Mouse (Mus musculus): ENCODE data around the gene Nfix. TPM values are rescaled to one million over a fixed set of nuclear protein-coding genes. Genes with fewer than 3 reads are reported as not detected.
A peak's percentile ranks its signal among the peaks of the same experiment; 100 is the strongest.

Nfix gene
- polyA plus RNA-seq, 1 experiment, result 65.7 TPM

GRCm38 (mm10) chr8:84760405-84760805, 39.7 kb downstream of the Nfix start:
- H3ac ChIP-seq (ENCODE audit: control insufficient read depth, insufficient read length), result no peak overlapping the region
- peak overlapping the region; percentile 4 for H3K4me2 ChIP-seq (ENCODE audit: low read depth)
- H3K4me3 ChIP-seq, result no peak overlapping the region
- no peaks in the 10 kb centered on the region for H3K27me3 ChIP-seq (ENCODE audit: control insufficient read depth, insufficient read depth, insufficient read length)
- H3K79me2 ChIP-seq (ENCODE audit: control insufficient read depth, insufficient read depth), result peaks cover 50% of the 10 kb centered on the region
- no peak for TF ChIP-seq MYOG (IDR thresholded peaks at IDR 0.05; ENCODE audit: control insufficient read depth in 1 of 3, insufficient read depth in 1 of 3, insufficient read length in 2 of 3, low read depth in 2 of 3)
- H3K36me3 ChIP-seq (ENCODE audit: control insufficient read depth, insufficient read depth), result peaks cover 6% of the 10 kb centered on the region

- Histone ChIP-seq H3K4me2 (ENCODE audit: low read depth) (no peak overlapping the region), H3K79me2 (ENCODE audit: control insufficient read depth, insufficient read depth) (peaks cover 51% of the 10 kb centered on the region), H3K36me3 (ENCODE audit: control insufficient read depth, insufficient read depth) (peaks cover 8% of the 10 kb centered on the region), H3K27me3 (ENCODE audit: control insufficient read depth, insufficient read depth, insufficient read length) (no peaks in the 10 kb centered on the region), H3K4me3 (no peak overlapping the region), H3ac (ENCODE audit: control insufficient read depth, insufficient read length) (no peak overlapping the region)
- TF ChIP-seq MYOG (IDR thresholded peaks at IDR 0.05; ENCODE audit: control insufficient read depth in 1 of 3, insufficient read depth in 1 of 3, insufficient read length in 2 of 3, low read depth in 2 of 3) (peak in 1 of 3 experiments; percentile 62), MYOD1 (IDR thresholded peaks at IDR 0.05; ENCODE audit: control insufficient read depth in 1 of 3, insufficient read length in 2 of 3, low read depth in 2 of 3) (peak in 2 of 3 experiments; percentile 69 to 70), POLR2AphosphoS2 (IDR thresholded peaks at IDR 0.05; ENCODE audit: insufficient read length, low read depth) (no peak)
Observed at GRCm38 (mm10) chr8:84759718-84760117, 40.4 kb downstream of the Nfix start.

GRCm38 (mm10) chr8:84759126-84759525, 41.0 kb downstream of the Nfix start:
- Histone ChIP-seq H3K79me2 (ENCODE audit: control insufficient read depth, insufficient read depth) (peaks cover 52% of the 10 kb centered on the region), H3K36me3 (ENCODE audit: control insufficient read depth, insufficient read depth) (peaks cover 8% of the 10 kb centered on the region), H3K27me3 (ENCODE audit: control insufficient read depth, insufficient read depth, insufficient read length) (no peaks in the 10 kb centered on the region), H3K4me2 (ENCODE audit: low read depth) (no peak overlapping the region), H3ac (ENCODE audit: control insufficient read depth, insufficient read length) (no peak overlapping the region), H3K4me3 (no peak overlapping the region)
- no peak for TF ChIP-seq MYOD1 (IDR thresholded peaks at IDR 0.05; ENCODE audit: control insufficient read depth in 1 of 3, insufficient read length in 2 of 3, low read depth in 2 of 3)
- no peak for TF ChIP-seq MYOG (IDR thresholded peaks at IDR 0.05; ENCODE audit: control insufficient read depth in 1 of 3, insufficient read depth in 1 of 3, insufficient read length in 2 of 3, low read depth in 2 of 3)
- no peak for TF ChIP-seq E2F4 (IDR thresholded peaks at IDR 0.05; ENCODE audit: insufficient read depth)
- no peak for TF ChIP-seq POLR2A (IDR thresholded peaks at IDR 0.05; ENCODE audit: insufficient read length, low read depth)
- TF ChIP-seq POLR2AphosphoS2 (IDR thresholded peaks at IDR 0.05; ENCODE audit: insufficient read length, low read depth), result no peak
- no peak for TF ChIP-seq SRF (IDR thresholded peaks at IDR 0.05; ENCODE audit: control insufficient read depth, insufficient read length, low read depth)

- Histone ChIP-seq H3K79me2 (ENCODE audit: control insufficient read depth, insufficient read depth) (peaks cover 48% of the 10 kb centered on the region), H3K36me3 (ENCODE audit: control insufficient read depth, insufficient read depth) (peaks cover 8% of the 10 kb centered on the region), H3K4me3 (no peak overlapping the region), H3ac (ENCODE audit: control insufficient read depth, insufficient read length) (no peak overlapping the region), H3K27me3 (ENCODE audit: control insufficient read depth, insufficient read depth, insufficient read length) (no peaks in the 10 kb centered on the region), H3K4me2 (ENCODE audit: low read depth) (no peak overlapping the region)
- TF ChIP-seq TCF12 (IDR thresholded peaks at IDR 0.05; ENCODE audit: insufficient read depth, poor library complexity, severe bottlenecking) (no peak), POLR2AphosphoS2 (IDR thresholded peaks at IDR 0.05; ENCODE audit: insufficient read length, low read depth) (no peak), USF1 (IDR thresholded peaks at IDR 0.05; ENCODE audit: low read depth) (no peak), MAX (IDR thresholded peaks at IDR 0.05; ENCODE audit: low read depth) (no peak), MYOD1 (IDR thresholded peaks at IDR 0.05; ENCODE audit: control insufficient read depth in 1 of 3, insufficient read length in 2 of 3, low read depth in 2 of 3) (no peak), TCF3 (IDR thresholded peaks at IDR 0.05; ENCODE audit: insufficient read length, low read depth) (no peak), REST (IDR thresholded peaks at IDR 0.05; ENCODE audit: insufficient read depth, insufficient read length) (no peak), E2F4 (IDR thresholded peaks at IDR 0.05; ENCODE audit: insufficient read depth) (no peak), POLR2A (IDR thresholded peaks at IDR 0.05; ENCODE audit: insufficient read length, low read depth) (no peak), CEBPB (IDR thresholded peaks at IDR 0.05; ENCODE audit: insufficient read depth, poor library complexity, severe bottlenecking) (no peak), MYOG (IDR thresholded peaks at IDR 0.05; ENCODE audit: control insufficient read depth in 1 of 3, insufficient read depth in 1 of 3, insufficient read length in 2 of 3, low read depth in 2 of 3) (no peak), SRF (IDR thresholded peaks at IDR 0.05; ENCODE audit: control insufficient read depth, insufficient read length, low read depth) (no peak)
Observed at GRCm38 (mm10) chr8:84758308-84758707, 41.8 kb downstream of the Nfix start.

GRCm38 (mm10) chr8:84757501-84757900, 42.6 kb downstream of the Nfix start:
- H3K4me3 ChIP-seq, result no peak overlapping the region
- H3K79me2 ChIP-seq (ENCODE audit: control insufficient read depth, insufficient read depth), result peaks cover 52% of the 10 kb centered on the region
- no peak overlapping the region for H3ac ChIP-seq (ENCODE audit: control insufficient read depth, insufficient read length)
- H3K36me3 ChIP-seq (ENCODE audit: control insufficient read depth, insufficient read depth), result peaks cover 8% of the 10 kb centered on the region
- TF ChIP-seq SRF (IDR thresholded peaks at IDR 0.05; ENCODE audit: control insufficient read depth, insufficient read length, low read depth) (no peak), MYOG (IDR thresholded peaks at IDR 0.05; ENCODE audit: control insufficient read depth in 1 of 3, insufficient read depth in 1 of 3, insufficient read length in 2 of 3, low read depth in 2 of 3) (no peak), REST (IDR thresholded peaks at IDR 0.05; ENCODE audit: insufficient read depth, insufficient read length) (no peak), POLR2AphosphoS2 (IDR thresholded peaks at IDR 0.05; ENCODE audit: insufficient read length, low read depth) (no peak), POLR2A (IDR thresholded peaks at IDR 0.05; ENCODE audit: insufficient read length, low read depth) (no peak), CEBPB (IDR thresholded peaks at IDR 0.05; ENCODE audit: insufficient read depth, poor library complexity, severe bottlenecking) (no peak), TCF3 (IDR thresholded peaks at IDR 0.05; ENCODE audit: insufficient read length, low read depth) (no peak), E2F4 (IDR thresholded peaks at IDR 0.05; ENCODE audit: insufficient read depth) (no peak), MYOD1 (IDR thresholded peaks at IDR 0.05; ENCODE audit: control insufficient read depth in 1 of 3, insufficient read length in 2 of 3, low read depth in 2 of 3) (no peak), TCF12 (IDR thresholded peaks at IDR 0.05; ENCODE audit: insufficient read depth, poor library complexity, severe bottlenecking) (no peak), USF1 (IDR thresholded peaks at IDR 0.05; ENCODE audit: low read depth) (no peak), MAX (IDR thresholded peaks at IDR 0.05; ENCODE audit: low read depth) (no peak)
- H3K4me2 ChIP-seq (ENCODE audit: low read depth), result no peak overlapping the region
- H3K27me3 ChIP-seq (ENCODE audit: control insufficient read depth, insufficient read depth, insufficient read length), result no peaks in the 10 kb centered on the region

Measured in myocyte (in vitro differentiated cells).